Mouse (Mus musculus): ENCODE results near the gene Mcf2l.

- TF ChIP-seq CTCF (IDR thresholded peaks at IDR 0.05; ENCODE audit: low read depth) (no peak), EP300 (IDR thresholded peaks at IDR 0.05; ENCODE audit: low read depth) (no peak)
These were observed 1.4 kb downstream of the Mcf2l start for GRCm38 (mm10) chr8:12874971-12875370.
